Mouse (Mus musculus) limb, embryonic 10.5 days (tissue): ENCODE results near the gene Alkbh2. TPM values are rescaled to one million over a fixed set of nuclear protein-coding genes. Genes with fewer than 3 reads are reported as not detected.

Experiments
- DNase-seq: peaks from one replicate; pipeline ENCODE4 v3.0.0-alpha.2; 2017; ENCODE audit warnings: low spot score
- H3K27ac ChIP-seq: fragments of 300-500 bp; sonication (generic); 2 replicates; pipeline ENCODE4 v1.5.1; 2016; ENCODE audit warnings: mild to moderate bottlenecking
- H3K27me3 ChIP-seq: fragments of 300-500 bp; sonication (generic); 2 replicates; pipeline ENCODE4 v1.6.1; 2016; ENCODE audit warnings: low read depth, mild to moderate bottlenecking; ENCODE audit not compliant: poor library complexity, severe bottlenecking
- H3K36me3 ChIP-seq: fragments of 300-500 bp; sonication (generic); 2 replicates; pipeline ENCODE4 v1.6.1; 2016; ENCODE audit warnings: mild to moderate bottlenecking, moderate library complexity
- H3K4me1 ChIP-seq: fragments of 300-500 bp; sonication (generic); 2 replicates; pipeline ENCODE4 v1.6.1; 2016
- H3K4me3 ChIP-seq: fragments of 300-500 bp; sonication (generic); 2 replicates; pipeline ENCODE4 v1.5.1; 2016; ENCODE audit warnings: mild to moderate bottlenecking, moderate library complexity
- H3K9me3 ChIP-seq: fragments of 300-500 bp; sonication (generic); replicated peaks from 2 replicates; pipeline ENCODE4 v1.6.1; 2016; ENCODE audit warnings: mild to moderate bottlenecking
- WGBS: fragments of 180-500 bp; shearing (Covaris S2); methylation state at CpG from one replicate; pipeline ENCODE4 v1.1.7; 2016; 5-methylcytosine and 5-hydroxymethylcytosine counted together
- polyA plus RNA-seq: library from polyadenylated mRNA; unstranded; fragments of >200 nt; fragmentation: Nextera tagmentation; extraction: Ambion mirVana; gene quantifications from 2 replicates; pipeline ENCODE4 v1.2.1, GENCODE M21; 2016

Alkbh2 gene
- polyA plus RNA-seq, 1 experiment from 2014 or later = 12.9 TPM

DNA sequence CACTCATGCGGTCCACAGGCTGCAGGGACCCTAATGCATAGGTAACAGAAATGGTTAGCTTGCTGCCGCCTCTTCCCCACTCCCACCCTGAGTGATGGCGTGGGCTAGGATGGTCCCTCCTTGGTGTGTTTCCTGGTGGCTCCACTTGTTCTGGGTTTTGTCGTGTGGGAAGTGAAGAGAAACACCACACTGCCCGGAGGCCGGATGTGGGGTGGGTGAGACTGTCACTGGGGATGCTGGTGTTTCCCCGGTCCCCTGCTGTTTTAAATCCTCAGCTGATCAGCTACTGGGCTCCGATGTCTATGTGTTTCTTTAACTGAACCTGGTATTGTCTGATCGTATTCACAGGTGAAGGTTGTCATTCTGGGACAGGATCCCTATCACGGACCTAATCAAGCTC, 7.5 kb upstream of the Alkbh2 start:
- Histone ChIP-seq H3K4me3 (no peak overlapping the region), H3K9me3 (no peaks in the 10 kb centered on the region), H3K36me3 (peaks cover 79% of the 10 kb centered on the region), H3K27ac (no peak overlapping the region), H3K27me3 (no peaks in the 10 kb centered on the region), H3K4me1 (peaks cover 22% of the 10 kb centered on the region)
- no peak for DNase-seq
- 92% methylated on average over 10 of the region's 10 CpGs for WGBS

DNA sequence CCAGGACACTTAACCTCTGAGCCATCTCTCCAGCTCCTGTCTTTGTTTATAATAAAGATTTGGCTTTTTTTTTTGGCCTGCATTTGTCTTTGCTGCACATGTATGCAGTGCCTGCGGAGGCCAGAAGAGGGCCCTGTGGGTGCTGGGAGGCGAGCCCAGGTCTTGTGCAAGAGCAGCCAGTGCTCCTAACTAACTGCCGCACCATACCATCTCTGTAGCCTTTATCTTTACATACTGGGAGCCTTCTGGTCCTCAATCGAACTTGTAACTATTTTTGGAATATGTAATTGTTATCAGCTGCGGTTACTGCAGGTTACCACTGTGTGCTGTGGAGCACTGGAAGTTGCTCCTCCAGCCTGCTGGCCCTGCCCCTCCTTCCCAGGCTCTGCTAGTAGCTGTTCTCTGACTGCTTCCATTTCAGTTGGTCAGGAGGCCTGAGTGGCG, 6.1 kb upstream of the Alkbh2 start:
- Histone ChIP-seq H3K27me3 (no peaks in the 10 kb centered on the region), H3K27ac (no peak overlapping the region), H3K4me3 (no peak overlapping the region), H3K9me3 (no peaks in the 10 kb centered on the region), H3K4me1 (peaks cover 26% of the 10 kb centered on the region), H3K36me3 (peaks cover 66% of the 10 kb centered on the region)
- DNase-seq = no peak
- 77% methylated on average over 6 of the region's 6 CpGs for WGBS

- H3K9me3 ChIP-seq = no peaks in the 10 kb centered on the region
- no peak overlapping the region for H3K4me3 ChIP-seq
- 86% methylated on average over 6 of the region's 6 CpGs for WGBS
- peaks cover 30% of the 10 kb centered on the region for H3K4me1 ChIP-seq
- DNase-seq = no peak
- peaks cover 53% of the 10 kb centered on the region for H3K36me3 ChIP-seq
- H3K27ac ChIP-seq = no peak overlapping the region
- H3K27me3 ChIP-seq = no peaks in the 10 kb centered on the region
These were observed 4.8 kb upstream of the Alkbh2 start for GRCm38 (mm10) chr5:114132841-114133240.

DNA sequence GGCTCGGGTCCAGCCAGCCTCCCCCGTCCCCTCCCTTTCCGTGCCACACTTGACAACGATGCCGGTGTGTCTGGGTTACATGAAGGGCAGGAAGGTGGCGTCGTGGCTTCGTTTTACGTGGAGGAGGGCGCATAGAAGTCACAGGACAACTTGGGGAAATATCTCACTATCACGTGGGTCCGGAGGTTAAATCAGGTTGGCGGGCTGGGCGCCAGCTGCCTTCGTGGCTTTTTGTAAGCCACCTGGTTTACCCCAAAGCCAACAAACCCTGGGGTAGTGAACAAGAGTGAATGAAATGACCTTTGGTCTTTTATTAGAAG, 3.5 kb upstream of the Alkbh2 start:
- H3K27me3 ChIP-seq = no peaks in the 10 kb centered on the region
- no peaks in the 10 kb centered on the region for H3K9me3 ChIP-seq
- H3K36me3 ChIP-seq = peaks cover 40% of the 10 kb centered on the region
- peak; percentile 36 for DNase-seq
- H3K4me1 ChIP-seq = peaks cover 39% of the 10 kb centered on the region
- WGBS = 1% methylated on average over 15 of the region's 15 CpGs
- peak overlapping the region; percentile 90 for H3K4me3 ChIP-seq
- H3K27ac ChIP-seq = peak overlapping the region; percentile 86

DNA sequence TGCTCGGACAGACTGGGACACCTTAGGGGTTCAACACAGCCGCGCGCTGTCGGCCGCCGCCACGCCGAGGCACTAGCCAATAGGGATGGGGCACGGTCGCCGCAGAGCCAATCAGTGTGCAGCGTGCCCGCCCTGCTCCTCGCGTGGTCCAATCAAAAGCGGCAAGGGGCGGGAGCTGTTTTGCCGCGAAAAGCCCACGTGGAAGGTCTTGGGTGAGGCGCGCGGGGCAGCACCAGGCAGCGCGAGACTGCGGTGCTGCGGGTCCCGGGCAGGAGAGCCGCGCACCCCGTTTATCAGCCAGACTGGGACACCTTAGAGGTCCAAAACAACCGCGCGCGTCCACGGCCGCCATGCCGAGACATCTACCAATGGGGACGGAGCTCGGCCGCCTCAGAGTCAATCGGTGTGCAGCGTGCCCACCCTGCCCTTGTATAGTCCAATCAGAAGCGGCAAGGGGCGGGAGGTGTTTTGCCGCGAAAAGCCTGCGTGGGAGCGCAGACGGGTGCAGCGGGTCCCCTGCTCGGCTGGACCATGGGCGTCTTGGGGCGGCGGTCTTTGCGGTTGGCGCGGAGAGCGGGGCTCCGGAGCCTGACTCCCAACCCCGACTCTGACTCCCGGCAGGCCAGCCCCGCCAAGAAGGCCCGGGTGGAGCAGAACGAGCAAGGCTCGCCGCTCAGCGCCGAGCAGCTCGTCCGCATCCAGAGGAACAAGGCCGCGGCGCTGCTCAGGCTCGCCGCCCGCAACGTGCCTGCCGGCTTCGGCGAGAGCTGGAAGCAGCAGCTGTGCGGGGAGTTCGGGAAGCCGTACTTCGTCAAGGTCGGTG, 2.9 kb upstream of the Alkbh2 start:
- WGBS = under 1% methylated on average over 87 of the region's 87 CpGs
- Histone ChIP-seq H3K4me3 (peak overlapping the region; percentile 90), H3K27me3 (no peaks in the 10 kb centered on the region), H3K4me1 (peaks cover 39% of the 10 kb centered on the region), H3K9me3 (no peaks in the 10 kb centered on the region), H3K27ac (peak overlapping the region; percentile 86), H3K36me3 (peaks cover 35% of the 10 kb centered on the region)
- DNase-seq = peak; percentile 97

- DNase-seq = peak; percentile 86
- Histone ChIP-seq H3K4me3 (peak within 1 kb of the TSS; percentile 90), H3K4me1 (peaks cover 39% of the 10 kb centered on the region), H3K27ac (peak within 1 kb of the TSS; percentile 86), H3K27me3 (no peaks in the 10 kb centered on the region), H3K36me3 (peaks cover 35% of the 10 kb centered on the region), H3K9me3 (no peaks in the 10 kb centered on the region)
- under 1% methylated on average over 29 of the region's 29 CpGs for WGBS
These were observed 2.2 kb upstream of the Alkbh2 start, which contains the start of gene Ung for GRCm38 (mm10) chr5:114130211-114130605. TSS of gene Ung (plus strand) at chr5:114130386.

GRCm38 (mm10) chr5:114129550-114130210, 1.7 kb upstream of the Alkbh2 start:
- 81% methylated on average over 15 of the region's 15 CpGs for WGBS
- no peaks in the 10 kb centered on the region for H3K9me3 ChIP-seq
- peak overlapping the region; percentile 90 for H3K4me3 ChIP-seq
- H3K4me1 ChIP-seq = peaks cover 39% of the 10 kb centered on the region
- peaks cover 35% of the 10 kb centered on the region for H3K36me3 ChIP-seq
- no peak overlapping the region for H3K27ac ChIP-seq
- no peaks in the 10 kb centered on the region for H3K27me3 ChIP-seq
- DNase-seq = no peak

DNA sequence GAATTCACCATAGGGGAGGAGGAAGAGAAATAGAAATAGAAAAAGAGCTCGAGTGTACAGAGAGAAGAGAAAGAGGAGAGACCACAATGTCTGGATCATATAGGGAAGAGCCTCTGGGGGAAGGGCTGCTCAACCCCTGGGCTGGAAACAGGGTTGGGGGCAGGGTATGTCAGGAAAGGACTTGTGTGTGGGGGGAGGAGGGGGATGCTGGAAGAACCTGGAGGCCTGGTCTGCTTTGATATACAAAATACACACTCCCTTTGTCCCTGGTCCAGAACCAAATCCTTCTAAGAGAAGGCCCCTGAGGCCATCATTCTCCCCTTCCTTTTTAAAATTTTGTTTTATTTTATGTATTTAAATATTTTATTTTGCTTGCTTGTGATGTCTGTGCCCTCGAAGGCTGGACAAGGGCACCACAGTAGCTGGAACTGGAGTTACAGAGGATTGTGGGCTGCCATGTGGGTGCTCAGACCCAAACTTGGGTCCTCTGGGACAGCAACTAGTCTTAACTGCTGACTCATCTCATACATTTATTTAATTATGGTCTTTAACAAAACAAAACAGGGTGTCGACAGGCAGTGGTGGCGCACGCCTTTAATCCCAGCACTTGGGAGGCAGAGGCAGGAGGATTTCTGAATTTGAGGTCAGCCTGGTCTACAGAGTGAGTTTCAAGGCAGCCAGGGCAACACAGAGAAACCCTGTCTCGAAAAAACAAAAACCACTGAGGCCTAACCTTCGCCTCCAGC, 1.3 kb downstream of the Alkbh2 start:
- no peaks in the 10 kb centered on the region for H3K27me3 ChIP-seq
- no peaks in the 10 kb centered on the region for H3K9me3 ChIP-seq
- H3K4me3 ChIP-seq = peak overlapping the region; percentile 73
- peaks cover 43% of the 10 kb centered on the region for H3K36me3 ChIP-seq
- H3K4me1 ChIP-seq = peaks cover 23% of the 10 kb centered on the region
- DNase-seq = no peak
- WGBS = 89% methylated on average over 7 of the region's 7 CpGs
- H3K27ac ChIP-seq = no peak overlapping the region

DNA sequence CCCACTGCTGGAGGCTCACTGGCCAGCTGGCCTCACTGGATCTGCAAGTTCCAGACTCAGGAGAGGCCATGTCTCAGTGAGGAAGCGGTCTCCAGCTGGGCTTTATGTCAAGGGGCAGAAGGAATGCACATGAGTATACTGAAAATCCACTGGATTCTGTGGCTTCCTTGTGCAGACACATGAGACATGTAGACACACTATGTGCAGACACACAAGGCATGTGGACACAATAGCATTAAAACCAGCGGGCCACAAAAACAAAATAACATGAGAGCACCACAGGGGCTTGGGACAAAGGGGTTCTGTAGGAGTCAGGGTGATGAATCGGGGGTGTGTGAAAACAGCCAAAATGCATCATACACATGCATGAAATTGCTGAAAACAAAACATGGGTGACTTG, 2.0 kb downstream of the Alkbh2 start:
- peaks cover 50% of the 10 kb centered on the region for H3K36me3 ChIP-seq

GRCm38 (mm10) chr5:114119806-114120205, 8.2 kb downstream of the Alkbh2 start:
- Histone ChIP-seq H3K4me1 (peaks cover 8% of the 10 kb centered on the region; the same call in 1 of the 2 replicates), H3K4me3 (no peak overlapping the region), H3K36me3 (peaks cover 95% of the 10 kb centered on the region), H3K27me3 (no peaks in the 10 kb centered on the region), H3K27ac (no peak overlapping the region), H3K9me3 (no peaks in the 10 kb centered on the region)
- 84% methylated on average over 4 of the region's 4 CpGs for WGBS
- no peak for DNase-seq

More for the DNA sequence above, 2.0 kb downstream of the Alkbh2 start:
- no peak overlapping the region for H3K4me3 ChIP-seq
- WGBS = 96% methylated on average over 3 of the region's 3 CpGs
- H3K27ac ChIP-seq = no peak overlapping the region
- no peaks in the 10 kb centered on the region for H3K9me3 ChIP-seq
- DNase-seq = no peak
- no peaks in the 10 kb centered on the region for H3K27me3 ChIP-seq
- peaks cover 17% of the 10 kb centered on the region for H3K4me1 ChIP-seq

- Histone ChIP-seq H3K36me3 (peaks cover 95% of the 10 kb centered on the region), H3K27me3 (no peaks in the 10 kb centered on the region), H3K4me3 (no peak overlapping the region), H3K27ac (no peak overlapping the region), H3K9me3 (no peaks in the 10 kb centered on the region), H3K4me1 (peaks cover 8% of the 10 kb centered on the region; the same call in 1 of the 2 replicates)
- 90% methylated on average over 7 of the region's 7 CpGs for WGBS
- no peak for DNase-seq
These were observed 11.4 kb downstream of the Alkbh2 start for GRCm38 (mm10) chr5:114116586-114116985.

- DNase-seq = no peak
- Histone ChIP-seq H3K9me3 (no peaks in the 10 kb centered on the region), H3K4me1 (peaks cover 2% of the 10 kb centered on the region; the same call in 1 of the 2 replicates), H3K36me3 (peaks cover 95% of the 10 kb centered on the region), H3K27ac (no peak overlapping the region), H3K27me3 (no peaks in the 10 kb centered on the region), H3K4me3 (no peak overlapping the region)
- 87% methylated on average over 5 of the region's 5 CpGs for WGBS
These were observed 13.0 kb downstream of the Alkbh2 start for GRCm38 (mm10) chr5:114115030-114115429.

DNA sequence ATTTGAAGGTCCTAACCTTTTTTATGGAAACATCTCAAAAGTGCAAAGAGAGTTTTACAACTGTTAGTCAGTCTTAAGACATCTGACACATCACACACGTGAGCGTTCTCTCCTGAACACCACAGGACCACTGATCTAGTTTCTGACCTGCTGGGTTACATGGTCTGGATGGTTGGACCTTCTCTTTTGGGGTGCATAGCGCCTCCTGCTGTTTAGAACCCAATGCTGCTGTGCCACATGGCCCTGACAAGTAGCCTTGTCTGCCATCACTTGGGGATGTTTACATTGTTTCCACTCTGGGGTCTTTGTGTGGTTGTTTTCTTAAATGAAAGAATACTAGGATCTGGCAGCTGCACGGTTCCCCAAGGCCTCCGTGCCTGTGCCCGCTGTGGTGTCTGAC, 14.7 kb downstream of the Alkbh2 start:
- Histone ChIP-seq H3K9me3 (no peaks in the 10 kb centered on the region), H3K4me3 (no peak overlapping the region), H3K4me1 (no peaks in the 10 kb centered on the region), H3K27ac (no peak overlapping the region), H3K27me3 (no peaks in the 10 kb centered on the region), H3K36me3 (peaks cover 96% of the 10 kb centered on the region)
- WGBS = 87% methylated on average over 6 of the region's 6 CpGs
- no peak for DNase-seq
